Mouse (Mus musculus) liver, postnatal 0 days (tissue): ENCODE measurements at regions not wholly inside any gene's neighbourhood (a gene's known extent, or its start where the extent isn't known, plus 50 kb on each side); places are given as distances from the start of the nearest gene placed in this dataset.

Experiments used
- ATAC-seq: fragments of 200-750 bp; cut with Nextera tagmentation; 2 replicates; pipeline ENCODE4 v1.8.0; 2017; ENCODE audit warnings: mild to moderate bottlenecking, moderate library complexity
- DNase-seq: peaks from one replicate; pipeline ENCODE4 v3.0.0-alpha.2; 2016
- H3K27ac ChIP-seq: fragments of 300-500 bp; sonication (generic); 2 replicates; pipeline ENCODE4 v1.5.1; 2014; ENCODE audit warnings: antibody characterized with exemption, moderate library complexity, mild to moderate bottlenecking, low read depth
- H3K27me3 ChIP-seq: fragments of 300-500 bp; sonication (generic); 2 replicates; pipeline ENCODE4 v1.6.1; 2014; ENCODE audit warnings: low read length, control low read depth, mixed read lengths; ENCODE audit not compliant: insufficient read depth
- H3K36me3 ChIP-seq: fragments of 300-500 bp; sonication (generic); replicated peaks from 2 replicates; pipeline ENCODE4 v1.6.1; 2014; ENCODE audit warnings: mild to moderate bottlenecking, control low read depth, low read length, moderate library complexity, mixed read lengths; ENCODE audit not compliant: insufficient read depth
- H3K4me1 ChIP-seq: fragments of 300-500 bp; sonication (generic); 2 replicates; pipeline ENCODE4 v1.6.1; 2014; ENCODE audit warnings: antibody characterized with exemption, mild to moderate bottlenecking, control low read depth; ENCODE audit not compliant: insufficient read depth
- H3K4me2 ChIP-seq: fragments of 300-500 bp; sonication (generic); 2 replicates; pipeline ENCODE4 v1.6.1; 2014; ENCODE audit warnings: low read depth, mild to moderate bottlenecking, low read length, moderate library complexity, mixed read lengths
- H3K4me3 ChIP-seq: fragments of 300-500 bp; sonication (generic); 2 replicates; pipeline ENCODE4 v1.5.1; 2014; ENCODE audit warnings: low read depth, low read length
- H3K9ac ChIP-seq: fragments of 300-500 bp; sonication (generic); replicated peaks from 2 replicates; pipeline ENCODE4 v1.6.1; 2014; ENCODE audit warnings: mild to moderate bottlenecking, moderate library complexity
- H3K9me3 ChIP-seq: fragments of 300-500 bp; sonication (generic); 2 replicates; pipeline ENCODE4 v1.6.1; 2016; ENCODE audit warnings: mild to moderate bottlenecking, control low read depth, low read length, mixed read lengths
- CTCF ChIP-seq: sonication (generic); IDR thresholded peaks from 2 replicates; pipeline ENCODE4 v1.5.1; 2016; ENCODE audit warnings: antibody characterized with exemption, low read depth
- EP300 ChIP-seq: IDR thresholded peaks from 2 replicates; pipeline ENCODE4 v1.6.1; 2016; ENCODE audit warnings: antibody characterized with exemption, low read depth, mild to moderate bottlenecking
- WGBS: fragments of 180-500 bp; shearing (Covaris S2); extraction: QIAGEN DNeasy Blood & Tissue Kit; methylation state at CpG from one replicate; pipeline ENCODE4 v1.1.7; 2014; ENCODE audit not compliant: insufficient replicate concordance; 5-methylcytosine and 5-hydroxymethylcytosine counted together

DNA sequence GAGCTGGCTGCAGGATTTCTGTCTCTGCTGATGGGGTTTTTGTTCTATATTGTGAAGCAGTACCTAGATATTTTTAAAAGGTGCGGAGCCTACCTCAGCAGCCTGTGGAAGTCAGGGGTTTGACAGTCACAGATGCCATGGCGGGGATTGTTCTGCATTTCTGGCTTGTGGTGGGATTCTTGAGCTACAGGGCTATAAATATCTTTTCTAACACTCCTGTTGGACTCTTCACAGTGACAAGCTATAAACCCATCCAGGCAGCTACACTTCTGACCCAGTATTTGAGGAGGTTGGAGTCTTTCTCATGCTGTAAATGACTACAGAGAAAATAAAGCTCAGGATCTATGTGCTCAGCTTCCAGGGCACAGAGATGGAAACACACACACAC lies 112.3 kb upstream of the Tmtc1 start:
- no peak overlapping the region for H3K27ac ChIP-seq
- no peak for ATAC-seq
- H3K4me2 ChIP-seq: no peak overlapping the region
- DNase-seq: no peak
- no peak overlapping the region for H3K4me3 ChIP-seq
- H3K9me3 ChIP-seq: no peaks in the 10 kb centered on the region
- no peaks in the 10 kb centered on the region for H3K36me3 ChIP-seq
- H3K4me1 ChIP-seq: no peaks in the 10 kb centered on the region
- WGBS: 69% methylated on average over 2 of the region's 2 CpGs
- H3K27me3 ChIP-seq: no peaks in the 10 kb centered on the region
- no peak overlapping the region for H3K9ac ChIP-seq
- TF ChIP-seq CTCF (no peak), EP300 (no peak)

DNA sequence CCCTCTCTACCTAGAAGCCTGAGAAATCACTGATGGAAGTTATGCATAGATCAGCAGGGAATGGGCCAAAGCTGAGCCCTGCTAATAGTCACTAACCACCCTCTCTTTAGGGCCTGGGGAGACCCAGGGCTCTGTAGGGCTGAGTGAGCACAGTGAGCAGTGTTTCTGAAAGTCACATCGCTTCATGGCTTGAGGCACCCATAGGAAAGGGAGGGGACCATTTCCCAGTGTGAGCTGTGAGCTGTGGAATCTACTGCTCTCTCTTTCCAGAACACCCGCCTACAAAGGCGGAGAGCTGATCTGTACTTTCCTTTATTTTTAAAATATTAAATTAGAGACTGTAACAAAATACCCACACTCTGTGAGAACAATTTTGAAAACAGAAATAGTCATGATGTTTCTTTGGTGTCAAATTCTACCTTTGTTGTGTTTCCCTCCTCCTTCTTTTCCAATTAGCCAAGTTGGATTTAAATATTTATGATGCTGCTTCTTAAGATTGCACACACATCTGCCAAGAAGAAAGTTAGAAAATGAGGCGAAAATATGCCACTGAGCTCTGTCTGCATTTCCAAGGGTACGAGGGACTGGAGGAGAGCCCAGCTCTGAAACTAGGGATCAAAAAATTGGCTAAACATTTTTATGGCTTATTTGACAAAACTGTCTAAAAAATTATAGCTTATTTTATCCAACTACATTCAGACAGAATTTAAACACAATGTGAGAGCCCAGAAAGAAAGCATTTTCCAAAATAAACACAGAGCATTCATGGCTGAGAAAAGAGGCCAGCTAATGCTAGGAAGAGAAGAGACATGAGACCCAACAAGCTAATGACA lies 111.7 kb upstream of the Tmtc1 start:
- no peaks in the 10 kb centered on the region for H3K4me1 ChIP-seq
- no peak overlapping the region for H3K4me2 ChIP-seq
- ATAC-seq (no peak), DNase-seq (no peak)
- TF ChIP-seq CTCF: no peak
- no peak for TF ChIP-seq EP300
- no peak overlapping the region for H3K27ac ChIP-seq
- no peaks in the 10 kb centered on the region for H3K36me3 ChIP-seq
- WGBS: 78% methylated on average over 5 of the region's 5 CpGs
- H3K27me3 ChIP-seq: no peaks in the 10 kb centered on the region
- H3K9me3 ChIP-seq: no peaks in the 10 kb centered on the region
- H3K9ac ChIP-seq: no peak overlapping the region
- no peak overlapping the region for H3K4me3 ChIP-seq

DNA sequence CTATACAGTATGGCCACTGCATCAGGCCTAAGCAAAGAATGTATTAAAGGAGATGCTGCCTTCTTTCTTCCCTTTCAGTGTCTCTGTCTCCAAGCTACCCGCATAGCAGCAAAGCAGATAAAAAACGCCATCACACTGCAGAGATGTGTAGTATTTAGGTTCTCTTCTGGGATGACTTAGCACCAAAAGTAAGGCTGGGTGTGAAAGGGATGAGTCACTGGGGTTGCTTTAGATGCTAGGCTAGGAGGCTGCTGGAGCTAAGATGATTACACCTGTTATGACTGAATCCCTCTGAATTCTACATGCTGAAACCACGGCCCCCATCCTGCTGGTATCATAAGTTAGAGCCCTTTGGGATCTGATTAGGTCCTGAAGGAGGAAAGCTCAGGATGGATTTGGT lies 110.3 kb upstream of the Tmtc1 start:
- ATAC-seq (peak; percentile 62), DNase-seq (no peak)
- Histone ChIP-seq H3K4me1 (no peaks in the 10 kb centered on the region), H3K4me2 (no peak overlapping the region), H3K4me3 (no peak overlapping the region), H3K9ac (no peak overlapping the region), H3K27ac (no peak overlapping the region), H3K36me3 (no peaks in the 10 kb centered on the region), H3K9me3 (no peaks in the 10 kb centered on the region), H3K27me3 (no peaks in the 10 kb centered on the region)
- WGBS: 78% methylated on average over 3 of the region's 3 CpGs
- no peak for TF ChIP-seq EP300
- TF ChIP-seq CTCF: no peak

DNA sequence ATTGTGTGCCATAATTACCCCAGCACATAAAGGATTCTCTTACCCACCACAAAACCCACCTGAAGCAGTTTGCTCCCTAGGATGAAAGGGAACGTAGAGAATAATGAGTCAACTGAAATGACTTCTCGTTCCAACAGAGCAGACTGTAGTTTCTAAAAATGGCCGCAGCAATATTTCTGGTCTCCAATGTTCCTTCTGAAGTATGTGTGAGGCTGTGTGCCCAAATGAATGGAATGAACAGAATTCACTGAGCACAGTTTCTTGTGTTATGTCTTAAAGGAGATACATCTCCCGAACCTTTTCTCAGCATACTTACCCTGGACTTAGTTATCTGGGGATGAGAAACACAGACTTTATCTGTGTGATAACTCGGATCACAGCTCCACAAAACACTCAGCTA lies 109.4 kb upstream of the Tmtc1 start:
- Histone ChIP-seq H3K4me2 (no peak overlapping the region), H3K9me3 (no peaks in the 10 kb centered on the region), H3K27ac (no peak overlapping the region), H3K27me3 (no peaks in the 10 kb centered on the region), H3K4me3 (no peak overlapping the region), H3K4me1 (no peaks in the 10 kb centered on the region), H3K9ac (no peak overlapping the region), H3K36me3 (no peaks in the 10 kb centered on the region)
- TF ChIP-seq EP300 (no peak), CTCF (no peak)
- no peak for ATAC-seq
- WGBS: 70% methylated on average over 5 of the region's 5 CpGs
- DNase-seq: no peak

DNA sequence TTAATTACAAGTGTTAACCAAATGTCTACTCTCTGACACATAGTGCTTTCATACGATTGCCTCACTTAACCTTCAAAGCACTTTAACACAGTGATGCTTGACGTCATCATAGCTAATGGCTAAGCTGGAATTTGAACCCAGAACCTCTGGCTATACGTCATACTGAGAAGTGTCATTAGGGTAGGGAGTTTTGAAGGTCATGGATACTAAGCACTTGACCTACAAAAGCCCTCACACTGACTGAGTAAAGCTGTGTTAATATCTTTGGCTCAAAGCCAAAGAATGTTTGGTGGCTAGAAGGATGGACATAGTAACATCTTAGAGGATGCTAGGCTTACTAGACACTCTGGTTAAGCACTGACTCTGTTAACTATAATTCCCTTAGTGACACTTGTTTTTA lies 106.9 kb upstream of the Tmtc1 start:
- H3K4me1 ChIP-seq: no peaks in the 10 kb centered on the region
- H3K27me3 ChIP-seq: no peaks in the 10 kb centered on the region
- DNase-seq (no peak), ATAC-seq (no peak)
- no peak overlapping the region for H3K4me3 ChIP-seq
- H3K4me2 ChIP-seq: no peak overlapping the region
- WGBS: 64% methylated on average over 3 of the region's 3 CpGs
- no peak overlapping the region for H3K27ac ChIP-seq
- H3K9ac ChIP-seq: no peak overlapping the region
- H3K36me3 ChIP-seq: no peaks in the 10 kb centered on the region
- H3K9me3 ChIP-seq: no peaks in the 10 kb centered on the region
- no peak for TF ChIP-seq CTCF
- TF ChIP-seq EP300: no peak

DNA sequence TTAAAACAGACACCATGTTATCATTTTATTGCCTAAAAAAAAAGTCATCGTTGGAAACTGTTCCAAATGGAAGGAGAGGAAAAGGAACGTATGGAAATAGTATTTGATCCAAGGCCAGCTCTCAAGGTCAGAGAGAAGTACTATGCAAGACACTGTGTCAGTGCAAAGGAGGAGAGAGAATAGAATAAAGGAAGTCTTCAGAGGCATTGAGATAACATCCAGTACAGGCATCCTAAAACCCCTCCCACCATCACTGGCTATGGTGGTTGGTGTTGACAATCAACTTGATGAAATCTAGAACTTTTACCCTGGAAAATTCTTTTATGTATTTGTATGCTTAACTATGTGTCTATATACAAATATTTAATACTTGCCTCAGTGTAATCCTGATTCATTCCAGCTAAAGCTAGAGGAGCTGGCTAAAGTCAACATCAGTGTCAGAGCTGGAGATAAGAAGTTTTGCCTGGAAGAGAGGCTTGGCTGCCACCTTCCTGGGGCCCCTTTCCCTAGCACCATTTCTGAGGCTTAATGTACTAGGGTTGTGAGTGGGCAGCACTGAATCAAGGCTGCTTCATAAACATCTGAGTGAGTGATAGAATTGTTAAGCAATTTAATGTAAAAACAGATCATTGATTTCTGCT lies 104.1 kb upstream of the Tmtc1 start:
- H3K4me2 ChIP-seq: no peak overlapping the region
- WGBS: 56% methylated on average over 2 of the region's 2 CpGs
- no peak overlapping the region for H3K9ac ChIP-seq
- H3K27me3 ChIP-seq: no peaks in the 10 kb centered on the region
- no peak overlapping the region for H3K27ac ChIP-seq
- DNase-seq (no peak), ATAC-seq (no peak)
- no peaks in the 10 kb centered on the region for H3K9me3 ChIP-seq
- TF ChIP-seq CTCF (no peak), EP300 (no peak)
- H3K4me1 ChIP-seq: no peaks in the 10 kb centered on the region
- H3K4me3 ChIP-seq: no peak overlapping the region
- no peaks in the 10 kb centered on the region for H3K36me3 ChIP-seq
